Mouse (Mus musculus) midbrain, embryonic 14.5 days (tissue): ENCODE measurements around the gene Akr1c14. TPM values are rescaled to one million over a fixed set of nuclear protein-coding genes. Genes with fewer than 3 reads are reported as not detected.
A peak's percentile ranks its signal among the peaks of the same experiment; 100 is the strongest.

ENCODE experiments used
- ATAC-seq: fragments of 200-750 bp; cut with Nextera tagmentation; 2 replicates; pipeline ENCODE4 v1.8.0; 2017; ENCODE audit warnings: moderate number of reproducible peaks, moderate library complexity; ENCODE audit not compliant: low FRiP score, low TSS enrichment
- DNase-seq: peaks from one replicate; pipeline ENCODE4 v3.0.0-alpha.2; 2015
- H3K27ac ChIP-seq: fragments of 300-500 bp; sonication (generic); replicated peaks from 2 replicates; pipeline ENCODE4 v1.5.1; 2014; ENCODE audit warnings: mild to moderate bottlenecking, low read depth, low read length, moderate library complexity
- H3K27me3 ChIP-seq: fragments of 300-500 bp; sonication (generic); 2 replicates; pipeline ENCODE4 v1.6.1; 2014; ENCODE audit warnings: low read length, control low read depth, mixed read lengths; ENCODE audit not compliant: control insufficient read depth, insufficient read depth
- H3K36me3 ChIP-seq: fragments of 300-500 bp; sonication (generic); 2 replicates; pipeline ENCODE4 v1.6.1; 2014; ENCODE audit warnings: low read length, control low read depth; ENCODE audit not compliant: control insufficient read depth, insufficient read depth
- H3K4me1 ChIP-seq: fragments of 300-500 bp; sonication (generic); 2 replicates; pipeline ENCODE4 v1.6.1; 2014; ENCODE audit warnings: mild to moderate bottlenecking, antibody characterized with exemption, low read length, control low read depth; ENCODE audit not compliant: control insufficient read depth, insufficient read depth
- H3K4me2 ChIP-seq: fragments of 300-500 bp; sonication (generic); 2 replicates; pipeline ENCODE4 v1.6.1; 2014; ENCODE audit warnings: mild to moderate bottlenecking, low read length, moderate library complexity
- H3K4me3 ChIP-seq: fragments of 300-500 bp; sonication (generic); replicated peaks from 2 replicates; pipeline ENCODE4 v1.5.1; 2014; ENCODE audit warnings: low read depth, low read length
- H3K9ac ChIP-seq: fragments of 300-500 bp; sonication (generic); replicated peaks from 2 replicates; pipeline ENCODE4 v1.6.1; 2014; ENCODE audit warnings: mild to moderate bottlenecking, low read length, moderate library complexity
- H3K9me3 ChIP-seq: fragments of 300-500 bp; sonication (generic); 2 replicates; pipeline ENCODE4 v1.6.1; 2016; ENCODE audit warnings: low read length, control low read depth, mixed read lengths; ENCODE audit not compliant: control insufficient read depth
- WGBS: fragments of 180-500 bp; shearing (Covaris S2); extraction: QIAGEN DNeasy Blood & Tissue Kit; methylation state at CpG from one replicate; pipeline ENCODE4 v1.1.7; 2014; 5-methylcytosine and 5-hydroxymethylcytosine counted together
- polyA plus RNA-seq: library from polyadenylated mRNA; unstranded; fragments of >200 nt; fragmentation: Nextera tagmentation; extraction: Ambion mirVana; gene quantifications from 2 replicates; pipeline ENCODE4 v1.2.1, GENCODE M21; 2014

Akr1c14 gene
- polyA plus RNA-seq, 1 experiment from 2014 or later: 0.89 TPM

DNA sequence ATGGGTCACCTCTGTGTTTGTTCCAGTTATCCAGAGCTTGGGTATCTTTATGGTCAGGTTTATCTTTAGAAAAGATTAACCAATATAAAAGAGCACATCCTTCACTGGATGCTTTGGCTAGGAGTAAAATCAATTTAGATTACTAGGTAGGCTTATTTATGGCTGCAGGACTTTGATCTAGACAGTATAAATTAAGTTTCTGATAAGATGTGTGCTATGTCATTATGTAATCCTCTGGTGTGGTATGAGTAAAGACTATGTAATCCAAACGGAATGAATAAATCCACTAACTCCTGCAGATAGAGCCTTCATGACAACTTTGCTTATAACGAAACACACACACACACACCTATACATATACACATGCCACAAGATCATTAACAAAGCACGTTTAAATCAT is 82.9 kb downstream of the Akr1c14 start:
- Histone ChIP-seq H3K9me3 (no peaks in the 10 kb centered on the region), H3K27me3 (no peaks in the 10 kb centered on the region), H3K27ac (no peak overlapping the region), H3K4me2 (no peak overlapping the region), H3K4me1 (no peaks in the 10 kb centered on the region), H3K4me3 (no peak overlapping the region), H3K36me3 (no peaks in the 10 kb centered on the region), H3K9ac (no peak overlapping the region)
- WGBS: 73% methylated on average over 3 of the region's 3 CpGs
- ATAC-seq (no peak), DNase-seq (no peak)

- no peak overlapping the region for H3K9ac ChIP-seq
- H3K36me3 ChIP-seq: no peaks in the 10 kb centered on the region
- H3K4me2 ChIP-seq: no peak overlapping the region
- no peaks in the 10 kb centered on the region for H3K27me3 ChIP-seq
- H3K27ac ChIP-seq: no peak overlapping the region
- DNase-seq: peak; percentile 18
- no peaks in the 10 kb centered on the region for H3K9me3 ChIP-seq
- no peak for ATAC-seq
- 41% methylated on average over 2 of the region's 2 CpGs for WGBS
- no peaks in the 10 kb centered on the region for H3K4me1 ChIP-seq
- H3K4me3 ChIP-seq: no peak overlapping the region
These were observed 84.3 kb downstream of the Akr1c14 start for GRCm38 (mm10) chr13:4133070-4133469.

Other genes starting within 250 kb of the Akr1c14 start
- not detected in 2 replicates for gene Calml3, start 244.7 kb upstream of the Akr1c14 start, polyA plus RNA-seq
- gene Calm4, start 211.3 kb upstream of the Akr1c14 start, polyA plus RNA-seq: not detected in 2 replicates
- not detected in 2 replicates for gene Calm5, start 194.8 kb upstream of the Akr1c14 start, polyA plus RNA-seq
- gene Net1, start 130.8 kb upstream of the Akr1c14 start, polyA plus RNA-seq: 5.0 and 8.5 TPM in 2 replicates
- gene Tubal3, start 130.7 kb upstream of the Akr1c14 start, polyA plus RNA-seq: not detected in 2 replicates
- 0.15 TPM in 1 of 2 replicates, not detected in the other for gene Ucn3, start 103.7 kb upstream of the Akr1c14 start, polyA plus RNA-seq
- not detected in 2 replicates for gene Akr1c18, start 101.6 kb downstream of the Akr1c14 start, polyA plus RNA-seq
- 1.0 and 1.2 TPM in 2 replicates for gene Akr1c13, start 142.1 kb downstream of the Akr1c14 start, polyA plus RNA-seq
- gene Akr1c19, start 179.7 kb downstream of the Akr1c14 start, polyA plus RNA-seq: 4.6 and 8.5 TPM in 2 replicates
- gene Akr1c12, start 230.4 kb downstream of the Akr1c14 start, polyA plus RNA-seq: not detected in 2 replicates